Mouse (Mus musculus): ENCODE results near the gene Prrc2c. TPM values are rescaled to one million over a fixed set of nuclear protein-coding genes. Genes with fewer than 3 reads are reported as not detected.
A peak's percentile ranks its signal among the peaks of the same experiment; 100 is the strongest.
"Not testable (repeated sequence)": the region's sequence is repeated elsewhere in the genome, so short reads cannot be mapped to it uniquely, and the experiment has no call there.

The Prrc2c gene
- polyA plus RNA-seq (2016; fragmentation: Nextera tagmentation; extraction: Ambion mirVana), result 144 and 148 TPM in 2 replicates

DNA sequence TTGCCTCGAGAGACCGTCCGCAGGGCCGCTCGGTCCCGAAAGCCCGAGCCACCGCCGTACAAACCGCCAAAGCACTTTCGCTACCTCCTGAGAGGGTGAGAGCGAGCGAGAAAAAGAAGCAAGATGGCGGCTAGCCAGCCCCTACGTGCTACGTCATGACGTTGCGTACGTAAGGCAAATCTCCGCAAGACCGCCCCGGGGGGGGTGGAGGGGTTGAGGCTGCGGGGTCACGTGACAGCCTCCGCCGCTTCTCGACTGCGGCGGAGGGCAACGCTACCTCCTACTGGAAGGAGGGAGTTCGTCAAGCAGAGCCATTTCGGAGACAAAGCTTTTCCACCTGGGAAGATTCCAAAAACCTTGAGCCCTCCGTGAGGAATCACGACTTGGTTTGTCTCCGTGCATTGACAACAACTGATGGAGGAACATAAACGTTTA lies at the start of gene Prrc2c:
Gene Prrc2c, minus strand, starts transcription at position 156 of the 435 bp plus-strand sequence.
- peak within 1 kb of the TSS; percentile 96 for H3K4me3 ChIP-seq
- H3K27me3 ChIP-seq (ENCODE audit: low read depth, poor library complexity, severe bottlenecking), result no peaks in the 10 kb centered on the region
- H3K9me3 ChIP-seq (replicated peaks), result no peaks in the 10 kb centered on the region
- under 1% methylated on average over 36 of the region's 36 CpGs for WGBS
- peaks cover 13% of the 10 kb centered on the region for H3K36me3 ChIP-seq
- peaks cover 25% of the 10 kb centered on the region for H3K4me1 ChIP-seq
- DNase-seq (ENCODE audit: low spot score), result peak; percentile 98
- peak within 1 kb of the TSS; percentile 98 for H3K27ac ChIP-seq (replicated peaks)

DNA sequence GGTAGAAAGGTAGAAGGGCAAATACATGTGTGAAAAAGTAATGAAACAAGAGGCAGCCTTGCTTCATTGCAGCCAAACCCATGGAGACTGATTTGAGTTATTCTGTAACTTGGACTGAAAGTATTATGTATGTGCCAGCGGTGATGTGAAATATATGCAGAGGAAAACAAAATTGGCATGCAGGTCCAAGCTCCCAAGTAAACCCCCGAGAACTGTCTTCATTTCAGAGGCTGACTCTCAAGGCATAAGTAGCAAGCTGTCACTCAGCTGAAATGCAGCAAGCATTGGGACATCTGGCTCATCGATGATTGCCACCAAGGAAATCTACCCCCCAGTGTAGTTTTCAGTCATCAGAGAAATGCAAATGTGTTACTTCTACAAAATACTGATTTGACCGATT lies 44.9 kb upstream of the Prrc2c start:
- Histone ChIP-seq H3K36me3 (no peaks in the 10 kb centered on the region), H3K4me1 (no peaks in the 10 kb centered on the region), H3K27me3 (ENCODE audit: low read depth, poor library complexity, severe bottlenecking) (no peaks in the 10 kb centered on the region), H3K27ac (replicated peaks) (no peak overlapping the region), H3K4me3 (no peak overlapping the region), H3K9me3 (replicated peaks) (no peaks in the 10 kb centered on the region)
- no peak for DNase-seq (ENCODE audit: low spot score)
- 82% methylated on average over 4 of the region's 4 CpGs for WGBS

DNA sequence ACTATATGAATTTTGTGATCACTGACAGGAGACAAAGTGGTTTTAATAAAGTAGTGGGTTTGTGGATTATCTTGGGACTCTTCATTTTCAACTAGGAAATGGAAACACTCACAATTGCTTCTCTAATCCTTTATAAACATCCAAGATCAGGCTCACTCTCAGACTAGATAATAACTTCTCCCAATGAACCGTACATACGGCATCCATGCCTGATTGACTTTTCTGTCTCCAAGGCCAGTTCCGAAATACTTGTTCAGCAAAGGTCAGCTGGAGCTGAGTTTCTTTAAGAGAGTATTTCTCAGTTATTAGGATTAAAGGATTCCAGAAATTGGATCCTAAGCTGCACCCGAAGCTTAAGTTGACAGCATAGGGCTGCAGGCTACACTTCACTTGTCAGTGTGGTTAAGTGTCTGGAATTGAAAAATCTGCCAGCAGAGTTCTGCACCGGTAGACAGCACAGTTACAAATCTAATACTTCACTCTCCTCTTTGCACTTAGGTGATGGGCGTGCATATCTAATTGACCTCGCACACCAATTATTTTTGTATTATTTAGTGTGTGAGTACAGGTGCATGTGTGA lies 43.4 kb upstream of the Prrc2c start:
- no peak for DNase-seq (ENCODE audit: low spot score)
- WGBS, result 76% methylated on average over 7 of the region's 7 CpGs
- Histone ChIP-seq H3K4me1 (no peaks in the 10 kb centered on the region), H3K4me3 (no peak overlapping the region), H3K9me3 (replicated peaks) (no peaks in the 10 kb centered on the region), H3K27me3 (ENCODE audit: low read depth, poor library complexity, severe bottlenecking) (no peaks in the 10 kb centered on the region), H3K27ac (replicated peaks) (no peak overlapping the region), H3K36me3 (no peaks in the 10 kb centered on the region)

DNA sequence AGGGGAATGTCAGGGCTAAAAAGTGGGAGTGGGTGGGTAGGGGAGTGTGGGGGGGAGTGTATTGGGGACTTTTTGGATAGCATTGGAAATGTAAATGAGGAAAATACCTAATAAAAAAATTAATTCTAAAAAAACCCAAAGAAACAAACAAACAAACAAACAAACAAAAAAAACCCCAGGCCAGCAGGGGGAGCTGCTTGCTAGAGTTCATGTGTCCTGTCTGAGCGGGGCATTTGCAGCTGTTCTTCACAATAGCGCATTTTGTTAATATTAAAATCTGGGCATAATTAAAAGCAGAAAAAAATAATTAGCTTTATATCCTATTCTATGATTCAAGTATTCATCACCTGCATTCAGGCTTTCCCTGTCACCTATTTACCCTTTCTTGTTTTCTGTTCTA lies 40.7 kb upstream of the Prrc2c start:
- H3K27ac ChIP-seq (replicated peaks); H3K4me3 ChIP-seq; H3K9me3 ChIP-seq (replicated peaks); H3K4me1 ChIP-seq; H3K36me3 ChIP-seq; DNase-seq (ENCODE audit: low spot score); H3K27me3 ChIP-seq (ENCODE audit: low read depth, poor library complexity, severe bottlenecking): not testable (repeated sequence)
- WGBS, result 96% methylated on average over 2 of the region's 2 CpGs

DNA sequence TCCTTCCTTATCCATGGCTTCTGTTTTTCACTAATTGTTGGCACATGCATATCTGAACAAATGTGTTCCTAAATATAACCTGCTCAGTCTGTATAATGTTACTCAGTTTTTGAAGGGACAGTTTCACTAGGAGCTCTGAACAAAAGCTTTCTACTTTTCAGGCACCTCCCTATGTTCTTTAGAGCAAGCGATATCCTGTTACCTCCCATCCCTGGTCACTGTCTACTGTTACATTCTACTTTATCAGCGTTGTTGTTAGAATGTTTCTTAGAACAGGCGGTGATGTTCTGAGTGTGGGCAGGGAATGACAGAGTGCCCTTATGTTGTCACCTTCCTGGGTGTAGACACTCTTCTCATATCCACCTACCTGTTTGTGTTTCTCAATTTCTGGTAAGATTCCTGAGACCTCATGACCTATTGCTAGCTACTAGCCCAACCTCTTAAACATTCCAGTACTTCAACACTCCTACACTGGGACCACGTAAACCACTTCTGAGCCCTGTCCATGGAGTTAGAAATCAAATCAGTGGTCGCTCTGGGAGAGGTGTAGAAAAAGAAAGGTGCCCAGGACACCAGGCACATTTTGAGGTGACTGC lies 37.7 kb upstream of the Prrc2c start:
- H3K27ac ChIP-seq (replicated peaks), result no peak overlapping the region
- no peak for DNase-seq (ENCODE audit: low spot score)
- no peaks in the 10 kb centered on the region for H3K27me3 ChIP-seq (ENCODE audit: low read depth, poor library complexity, severe bottlenecking)
- H3K9me3 ChIP-seq (replicated peaks), result no peaks in the 10 kb centered on the region
- H3K4me1 ChIP-seq, result no peaks in the 10 kb centered on the region
- 88% methylated on average over 5 of the region's 5 CpGs for WGBS
- no peaks in the 10 kb centered on the region for H3K36me3 ChIP-seq
- no peak overlapping the region for H3K4me3 ChIP-seq

DNA sequence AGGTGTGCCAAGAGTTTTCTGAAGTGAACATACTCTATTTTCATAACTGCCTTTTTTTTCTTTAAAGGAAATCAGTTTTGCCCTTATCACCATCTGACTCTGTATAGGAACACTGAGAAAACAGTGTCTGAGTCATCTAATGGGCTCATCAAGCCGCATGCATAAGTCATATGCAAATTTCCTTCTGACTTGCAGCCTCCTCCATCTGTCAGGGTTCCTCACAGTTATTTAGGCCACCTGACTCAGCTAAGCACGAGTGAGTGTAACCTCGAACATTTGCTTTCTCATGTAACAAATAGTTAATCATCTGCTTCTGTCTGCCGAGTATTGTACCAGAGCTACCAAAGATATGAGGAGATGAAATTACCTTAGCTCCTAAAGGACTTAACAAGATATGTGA lies 33.3 kb upstream of the Prrc2c start:
- no peak for DNase-seq (ENCODE audit: low spot score)
- no peak overlapping the region for H3K27ac ChIP-seq (replicated peaks)
- WGBS, result 85% methylated on average over 4 of the region's 4 CpGs
- H3K36me3 ChIP-seq, result no peaks in the 10 kb centered on the region
- H3K4me1 ChIP-seq, result no peaks in the 10 kb centered on the region
- no peaks in the 10 kb centered on the region for H3K27me3 ChIP-seq (ENCODE audit: low read depth, poor library complexity, severe bottlenecking)
- H3K4me3 ChIP-seq, result no peak overlapping the region
- no peaks in the 10 kb centered on the region for H3K9me3 ChIP-seq (replicated peaks)

DNA sequence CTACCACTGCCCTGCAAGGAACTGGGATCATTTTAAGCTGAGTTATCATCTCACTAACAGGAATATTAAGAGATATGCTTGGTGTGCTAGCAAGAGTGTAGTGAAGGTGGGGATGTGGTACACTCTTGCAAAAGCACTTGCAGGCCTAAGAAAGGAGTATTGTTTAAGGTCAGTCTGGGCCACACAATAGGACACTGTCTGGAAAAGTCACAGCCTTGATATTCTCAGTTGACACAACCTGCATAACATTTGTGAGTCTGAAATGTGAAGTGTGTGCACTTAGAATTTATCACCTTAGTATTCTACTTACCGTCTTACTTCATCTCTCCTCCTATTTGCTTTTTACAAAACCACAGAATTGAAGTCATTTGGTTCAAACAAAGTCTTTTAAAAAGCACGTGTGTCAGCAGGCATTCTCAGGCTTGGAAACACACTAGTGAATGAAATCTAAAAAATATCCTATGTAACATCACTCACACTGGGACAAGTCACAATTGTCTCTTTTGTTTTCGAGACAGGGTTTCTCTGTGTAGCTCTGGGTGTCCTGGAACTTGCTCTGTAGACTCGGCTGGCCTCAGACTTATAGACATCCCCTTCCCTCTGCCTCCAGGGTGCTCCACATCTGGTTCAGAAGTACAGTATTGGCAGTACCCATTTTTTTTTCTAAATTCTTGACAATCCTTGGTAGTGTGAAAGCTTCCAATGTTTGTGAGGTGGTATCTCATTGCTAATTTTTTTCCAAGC lies 31.4 kb upstream of the Prrc2c start:
- DNase-seq (ENCODE audit: low spot score), result no peak
- Histone ChIP-seq H3K4me3 (no peak overlapping the region), H3K27me3 (ENCODE audit: low read depth, poor library complexity, severe bottlenecking) (no peaks in the 10 kb centered on the region), H3K36me3 (no peaks in the 10 kb centered on the region), H3K27ac (replicated peaks) (no peak overlapping the region), H3K4me1 (no peaks in the 10 kb centered on the region), H3K9me3 (replicated peaks) (no peaks in the 10 kb centered on the region)
- 76% methylated on average over 4 of the region's 4 CpGs for WGBS

DNA sequence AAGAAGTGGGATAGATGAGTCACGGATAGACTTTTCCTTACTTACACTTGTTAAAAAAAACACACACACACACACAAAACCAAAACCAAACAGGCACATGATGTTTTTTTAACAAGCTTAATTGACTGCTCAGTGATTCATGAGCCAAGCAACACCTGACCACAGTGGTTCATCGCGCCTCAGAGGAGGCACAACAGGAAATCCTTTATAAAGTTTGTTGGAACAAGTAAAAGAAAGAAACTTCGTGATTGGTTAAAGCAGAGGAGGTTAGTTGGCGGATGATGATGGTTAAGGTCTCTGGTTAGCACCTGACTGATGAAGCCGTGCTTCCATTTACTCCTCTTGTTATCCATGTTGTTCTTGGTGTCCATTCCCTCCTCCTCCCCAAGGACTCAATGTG lies 11.7 kb upstream of the Prrc2c start:
- Histone ChIP-seq H3K4me1 (no peaks in the 10 kb centered on the region), H3K27ac (replicated peaks) (no peak overlapping the region), H3K27me3 (ENCODE audit: low read depth, poor library complexity, severe bottlenecking) (no peaks in the 10 kb centered on the region), H3K9me3 (replicated peaks) (no peaks in the 10 kb centered on the region), H3K36me3 (no peaks in the 10 kb centered on the region), H3K4me3 (no peak overlapping the region)
- 89% methylated on average over 6 of the region's 6 CpGs for WGBS
- DNase-seq (ENCODE audit: low spot score), result no peak

DNA sequence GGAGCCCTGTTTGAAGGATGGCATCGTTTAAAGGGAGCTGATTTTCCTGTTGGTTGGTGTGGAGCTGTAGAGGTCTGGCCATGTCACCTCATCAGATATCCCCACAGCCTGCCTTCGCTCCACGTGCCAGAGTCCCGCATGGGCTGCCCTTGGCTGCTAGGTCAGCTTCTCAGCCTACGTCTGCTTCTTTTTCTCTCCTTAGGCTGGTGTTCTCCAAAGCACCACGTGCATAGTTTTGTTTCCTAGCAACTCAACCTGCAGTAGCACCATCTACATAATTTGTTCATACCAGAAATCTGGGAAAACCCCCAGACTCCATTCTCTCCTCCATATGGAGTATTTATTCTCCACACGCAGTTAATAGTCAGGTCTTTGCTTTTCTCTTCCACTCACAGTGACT lies 9.3 kb upstream of the Prrc2c start:
- Histone ChIP-seq H3K4me3 (no peak overlapping the region), H3K9me3 (replicated peaks) (no peaks in the 10 kb centered on the region), H3K27ac (replicated peaks) (no peak overlapping the region), H3K36me3 (no peaks in the 10 kb centered on the region), H3K27me3 (ENCODE audit: low read depth, poor library complexity, severe bottlenecking) (no peaks in the 10 kb centered on the region), H3K4me1 (no peaks in the 10 kb centered on the region)
- 83% methylated on average over 7 of the region's 7 CpGs for WGBS
- no peak for DNase-seq (ENCODE audit: low spot score)

DNA sequence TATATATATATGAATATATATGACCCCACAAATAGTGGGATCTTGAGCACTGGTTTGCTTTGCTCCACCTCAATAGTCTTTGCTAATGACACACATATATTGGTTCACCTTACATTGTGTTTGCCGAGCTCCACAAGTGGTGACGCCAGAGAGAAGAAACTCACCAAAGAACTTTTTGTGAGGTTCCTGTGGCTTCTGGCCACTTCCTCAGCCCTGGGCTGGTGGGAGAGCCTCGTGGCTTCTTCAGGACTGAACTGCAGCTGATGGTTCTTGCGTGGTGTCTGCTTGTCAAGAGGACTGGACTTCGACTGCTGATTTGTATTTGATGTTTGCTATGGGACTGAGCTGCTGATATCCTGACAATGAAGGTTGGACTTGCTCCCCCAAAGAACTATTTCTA lies 8.4 kb upstream of the Prrc2c start:
- Histone ChIP-seq H3K36me3 (no peaks in the 10 kb centered on the region), H3K27ac (replicated peaks) (no peak overlapping the region), H3K4me1 (no peaks in the 10 kb centered on the region), H3K9me3 (replicated peaks) (no peaks in the 10 kb centered on the region), H3K27me3 (ENCODE audit: low read depth, poor library complexity, severe bottlenecking) (no peaks in the 10 kb centered on the region), H3K4me3 (no peak overlapping the region)
- WGBS, result 88% methylated on average over 5 of the region's 5 CpGs
- no peak for DNase-seq (ENCODE audit: low spot score)

DNA sequence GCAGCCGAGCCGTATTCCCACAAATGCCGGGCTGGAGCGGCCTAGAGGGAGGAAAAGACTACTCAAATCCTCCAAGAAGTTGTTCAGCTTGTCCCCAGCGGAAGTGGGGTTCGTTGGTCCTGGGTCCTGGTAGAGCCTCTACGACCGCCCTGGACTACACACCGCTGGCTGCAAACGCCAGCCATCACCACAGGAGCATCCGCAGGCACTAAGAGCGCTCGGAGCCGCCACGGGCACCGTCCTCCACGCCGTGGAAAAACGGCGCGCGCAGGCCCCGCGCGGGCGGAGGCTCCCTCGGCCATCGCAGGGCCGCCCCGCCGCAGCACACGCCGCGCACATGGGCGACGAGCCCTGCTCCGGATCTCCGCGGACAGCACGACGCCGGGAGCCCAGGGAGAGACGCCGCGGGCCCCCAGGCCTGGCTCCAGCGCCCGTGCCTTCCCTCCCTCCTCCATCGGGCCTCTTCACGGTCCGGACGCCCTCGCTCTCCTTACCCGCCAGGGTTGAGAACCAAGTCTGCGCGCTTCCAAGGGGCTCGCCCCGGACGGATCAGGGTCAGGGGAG lies 443 bp downstream of the Prrc2c start:
- Histone ChIP-seq H3K27me3 (ENCODE audit: low read depth, poor library complexity, severe bottlenecking) (no peaks in the 10 kb centered on the region), H3K27ac (replicated peaks) (peak overlapping the region; percentile 98), H3K4me3 (peak overlapping the region; percentile 96), H3K4me1 (peaks cover 25% of the 10 kb centered on the region), H3K9me3 (replicated peaks) (no peaks in the 10 kb centered on the region), H3K36me3 (peaks cover 13% of the 10 kb centered on the region)
- 0% methylated on average over 58 of the region's 58 CpGs for WGBS
- no peak for DNase-seq (ENCODE audit: low spot score)

DNA sequence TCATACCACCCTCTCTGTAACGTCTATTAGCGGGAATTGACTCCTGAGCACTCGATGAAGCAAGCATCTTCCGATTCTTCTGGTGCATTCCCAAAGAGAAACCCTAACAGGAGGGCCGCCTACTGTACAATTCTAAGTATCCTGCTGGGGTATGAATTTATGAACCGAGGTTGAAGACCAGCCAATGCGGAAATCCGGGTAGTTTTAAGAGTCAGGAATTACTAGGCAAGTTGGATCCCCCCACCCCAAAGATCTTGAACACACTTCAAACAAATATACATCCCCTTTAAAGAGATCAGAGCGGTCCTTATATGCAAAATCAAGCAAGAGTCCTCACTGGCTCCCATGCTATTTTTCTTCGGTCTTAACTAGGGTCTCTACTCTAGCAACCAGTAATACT lies 950 bp downstream of the Prrc2c start:
- peaks cover 25% of the 10 kb centered on the region for H3K4me1 ChIP-seq
- no peaks in the 10 kb centered on the region for H3K9me3 ChIP-seq (replicated peaks)
- peak; percentile 15 for DNase-seq (ENCODE audit: low spot score)
- WGBS, result under 1% methylated on average over 10 of the region's 10 CpGs
- peaks cover 15% of the 10 kb centered on the region for H3K36me3 ChIP-seq
- H3K27ac ChIP-seq (replicated peaks), result peak overlapping the region; percentile 98
- peak overlapping the region; percentile 96 for H3K4me3 ChIP-seq
- no peaks in the 10 kb centered on the region for H3K27me3 ChIP-seq (ENCODE audit: low read depth, poor library complexity, severe bottlenecking)

DNA sequence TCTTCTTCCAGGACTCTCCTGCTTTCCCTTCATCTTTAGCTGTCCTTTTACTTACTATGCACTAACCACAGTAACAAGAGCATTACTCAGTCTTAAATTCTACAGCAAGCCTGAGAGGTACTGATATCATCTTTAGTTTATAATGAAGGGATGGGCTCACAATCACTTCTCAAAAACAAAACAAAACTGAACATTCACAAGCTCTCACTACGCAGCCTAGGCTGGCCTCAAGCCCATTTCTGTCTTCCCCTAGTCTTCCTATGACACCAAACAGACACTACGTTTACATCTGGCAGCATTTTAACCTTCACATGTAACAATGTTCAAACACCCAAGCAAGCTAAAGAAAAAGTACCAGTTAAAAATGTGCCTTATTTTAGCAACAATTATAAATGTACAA lies 1.9 kb downstream of the Prrc2c start:
- Histone ChIP-seq H3K27ac (replicated peaks) (no peak overlapping the region), H3K4me3 (peak overlapping the region; percentile 96), H3K9me3 (replicated peaks) (no peaks in the 10 kb centered on the region), H3K27me3 (ENCODE audit: low read depth, poor library complexity, severe bottlenecking) (no peaks in the 10 kb centered on the region), H3K36me3 (peaks cover 17% of the 10 kb centered on the region), H3K4me1 (peaks cover 25% of the 10 kb centered on the region)
- WGBS, result 69% methylated on average over 2 of the region's 2 CpGs
- DNase-seq (ENCODE audit: low spot score), result no peak

Data from midbrain, embryonic 10.5 days (tissue).